Mouse (Mus musculus) neural tube, embryonic 10.5 days (tissue): ENCODE measurements around the gene Casp8.
"Not testable (repeated sequence)": the region's sequence is repeated elsewhere in the genome, so short reads cannot be mapped to it uniquely, and the experiment has no call there.

Experiments
- DNase-seq: peaks from one replicate; pipeline ENCODE4 v3.0.0-alpha.2; 2017; ENCODE audit warnings: low spot score; ENCODE audit errors: extremely low spot score

Casp8 gene

GRCm38 (mm10) chr1:58795291-58796058 lies at the start of gene Casp8:
TSS of gene Casp8 (plus strand) at chr1:58795374.
- peak; percentile 55 for DNase-seq

- no peak for DNase-seq
Observed at GRCm38 (mm10) chr1:58746880-58747279, 48.3 kb upstream of the Casp8 start.

GRCm38 (mm10) chr1:58759451-58759850 lies 35.7 kb upstream of the Casp8 start:
- no peak for DNase-seq

GRCm38 (mm10) chr1:58760581-58760980 lies 34.6 kb upstream of the Casp8 start:
- DNase-seq: no peak

- DNase-seq: not testable (repeated sequence)
Observed at GRCm38 (mm10) chr1:58761391-58762275, 33.5 kb upstream of the Casp8 start.

GRCm38 (mm10) chr1:58762576-58762975 lies 32.6 kb upstream of the Casp8 start:
- no peak for DNase-seq

- not testable (repeated sequence) for DNase-seq
Observed at GRCm38 (mm10) chr1:58766446-58766845, 28.7 kb upstream of the Casp8 start.

GRCm38 (mm10) chr1:58769136-58769535 lies 26.0 kb upstream of the Casp8 start:
- DNase-seq: no peak

- no peak for DNase-seq
Observed at GRCm38 (mm10) chr1:58769701-58770100, 25.5 kb upstream of the Casp8 start.

GRCm38 (mm10) chr1:58770111-58770720 lies 25.0 kb upstream of the Casp8 start:
- peak; percentile 37 for DNase-seq

GRCm38 (mm10) chr1:58772084-58772483 lies 23.1 kb upstream of the Casp8 start:
- DNase-seq: no peak

GRCm38 (mm10) chr1:58773280-58773679 lies 21.9 kb upstream of the Casp8 start:
- no peak for DNase-seq

GRCm38 (mm10) chr1:58773905-58774304 lies 21.3 kb upstream of the Casp8 start:
- no peak for DNase-seq

GRCm38 (mm10) chr1:58775361-58775760 lies 19.8 kb upstream of the Casp8 start:
- DNase-seq: no peak

GRCm38 (mm10) chr1:58777583-58777982 lies 17.6 kb upstream of the Casp8 start:
- DNase-seq: no peak

GRCm38 (mm10) chr1:58778226-58778625 lies 16.9 kb upstream of the Casp8 start:
- no peak for DNase-seq

GRCm38 (mm10) chr1:58786276-58786675 lies 8.9 kb upstream of the Casp8 start:
- no peak for DNase-seq

GRCm38 (mm10) chr1:58788410-58788809 lies 6.8 kb upstream of the Casp8 start:
- DNase-seq: no peak

- no peak for DNase-seq
Observed at GRCm38 (mm10) chr1:58794705-58795104, 469 bp upstream of the Casp8 start.

GRCm38 (mm10) chr1:58796059-58796363 lies 837 bp downstream of the Casp8 start:
- peak; percentile 29 for DNase-seq

GRCm38 (mm10) chr1:58796853-58797252 lies 1.7 kb downstream of the Casp8 start:
- DNase-seq: no peak

GRCm38 (mm10) chr1:58797370-58797769 lies 2.2 kb downstream of the Casp8 start:
- no peak for DNase-seq
